Mouse (Mus musculus): ENCODE measurements around the gene Ppm1h. TPM values are rescaled to one million over a fixed set of nuclear protein-coding genes. Genes with fewer than 3 reads are reported as not detected.
A peak's percentile ranks its signal among the peaks of the same experiment; 100 is the strongest.

Gene Ppm1h
- total RNA-seq, 2 experiments from 2014 or later: 1.9 to 3.3 TPM

DNA sequence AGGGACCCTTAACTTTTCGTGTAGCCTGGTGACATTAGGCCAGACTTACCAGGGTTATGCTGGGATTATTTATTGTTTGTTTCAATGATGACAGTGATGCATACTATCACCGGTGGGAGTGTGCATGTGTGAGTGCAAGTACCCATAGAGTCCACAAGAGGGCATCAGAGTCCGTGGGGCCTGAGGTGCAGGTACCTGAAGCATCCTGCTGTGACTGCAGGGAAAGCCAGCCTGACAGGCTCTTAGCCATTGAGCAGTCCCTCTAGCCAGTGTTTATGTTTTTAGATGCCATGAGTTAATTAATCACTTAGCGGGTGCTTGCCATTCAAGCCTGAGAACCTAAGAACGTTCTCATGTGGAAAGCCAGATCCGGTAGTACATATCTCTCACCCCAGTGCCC is 119.4 kb downstream of the Ppm1h start:
- intact Hi-C loops (cut with DNase I; ENCODE audit: low total_unique reads): loop anchor here (10.0 kb wide), 1 partner anchor 243 kb away; no protein-coding TSS in a partner anchor
- DNase-seq: no peak

DNA sequence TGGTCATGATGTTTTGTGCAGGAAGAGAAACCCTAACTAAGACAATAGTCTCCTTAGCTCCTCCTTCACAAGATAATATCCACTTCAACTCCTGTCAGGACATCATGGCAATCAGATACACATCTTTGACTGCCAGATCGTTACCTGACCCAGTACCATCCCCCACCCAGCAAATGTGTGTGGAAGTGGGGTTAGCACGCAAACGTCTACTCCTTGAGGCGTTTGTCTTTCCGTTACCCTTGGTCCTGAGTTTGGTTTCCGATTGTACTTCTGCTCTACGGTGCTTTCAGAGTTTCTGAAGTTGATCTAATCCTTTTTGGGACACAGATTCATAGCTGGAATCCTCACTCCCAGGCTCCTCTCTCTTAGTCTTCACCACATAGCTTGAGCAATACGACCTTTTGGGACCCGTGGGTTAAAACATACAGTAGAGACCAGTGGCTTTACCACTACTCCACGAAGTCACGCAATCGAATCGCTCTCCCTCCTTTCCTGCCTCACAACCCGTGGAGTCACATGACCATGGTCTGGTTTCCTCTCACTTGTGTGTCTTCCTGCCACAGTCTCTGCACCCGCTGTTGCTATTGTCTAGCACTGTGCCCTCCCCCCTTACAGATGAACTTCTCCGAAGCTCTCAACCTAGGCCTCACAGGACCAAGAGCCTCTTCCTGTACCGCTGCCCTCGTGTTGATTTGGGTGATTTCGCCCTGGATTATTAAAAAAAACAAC is 121.6 kb downstream of the Ppm1h start:
- no peak for DNase-seq
- intact Hi-C loops (cut with DNase I; ENCODE audit: low total_unique reads): loop anchor here (10.0 kb wide), 1 partner anchor 295 kb away; no protein-coding TSS in a partner anchor

DNA sequence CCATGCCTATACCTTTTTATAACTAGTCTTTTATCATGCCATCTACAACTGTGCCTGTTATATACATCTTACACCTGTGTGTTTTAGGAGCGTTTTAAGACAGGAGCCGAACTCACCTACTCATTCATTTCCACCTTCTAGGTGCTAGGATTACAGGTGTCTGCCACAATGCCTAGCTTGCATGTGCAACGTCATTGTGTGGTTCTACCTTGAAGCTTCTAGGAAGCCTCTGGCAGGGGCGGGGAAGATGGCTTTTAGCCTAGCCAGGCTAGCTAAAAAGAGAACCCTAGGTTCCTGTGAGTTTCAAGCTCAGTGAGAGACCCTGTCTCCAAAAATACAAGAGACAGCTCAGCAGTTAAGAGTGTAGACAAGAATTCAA is 122.2 kb downstream of the Ppm1h start:
- intact Hi-C loops (cut with DNase I; ENCODE audit: low total_unique reads): loop anchor here (10.0 kb wide), 1 partner anchor 294 kb away; no protein-coding TSS in a partner anchor

DNA sequence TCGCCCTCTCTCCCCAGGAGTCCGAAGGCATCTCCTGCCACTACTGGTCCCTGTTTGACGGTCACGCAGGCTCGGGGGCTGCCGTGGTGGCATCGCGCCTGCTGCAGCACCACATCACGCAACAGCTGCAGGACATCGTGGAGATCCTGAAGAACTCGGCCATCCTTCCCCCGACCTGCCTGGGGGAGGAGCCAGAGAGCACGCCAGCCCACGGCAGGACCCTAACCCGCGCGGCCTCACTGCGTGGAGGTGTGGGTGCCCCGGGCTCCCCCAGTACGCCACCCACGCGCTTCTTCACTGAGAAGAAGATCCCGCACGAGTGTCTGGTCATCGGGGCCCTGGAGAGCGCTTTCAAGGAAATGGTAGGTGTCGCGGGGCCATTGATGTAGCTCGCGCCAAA is 123.7 kb downstream of the Ppm1h start:
- intact Hi-C loops (cut with DNase I; ENCODE audit: low total_unique reads): loop anchor here (10.0 kb wide), 1 partner anchor 293 kb away; no protein-coding TSS in a partner anchor
- no peak for DNase-seq

More for the DNA sequence above, 122.2 kb downstream of the Ppm1h start:
- no peak for DNase-seq

DNA sequence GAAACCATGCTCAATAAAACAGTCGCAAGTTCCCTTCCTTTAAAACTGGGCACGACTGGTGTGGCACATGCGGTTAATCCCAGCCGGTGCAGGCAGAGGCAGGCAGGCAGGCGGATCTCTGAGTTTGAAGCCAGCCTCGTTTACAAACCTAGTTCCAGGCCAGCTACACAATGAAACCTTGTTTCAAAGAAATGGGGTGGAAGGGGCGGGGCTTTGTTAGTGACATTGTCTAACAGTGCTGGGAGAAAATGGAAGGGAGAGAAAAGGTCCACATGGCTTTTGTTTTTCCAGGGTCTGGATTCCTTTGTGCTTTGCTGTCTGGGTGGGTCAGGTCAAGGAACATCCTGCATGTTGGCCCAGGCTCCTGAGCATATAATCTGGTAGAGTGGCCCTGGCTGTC is 124.3 kb downstream of the Ppm1h start:
- intact Hi-C loops (cut with DNase I; ENCODE audit: low total_unique reads): loop anchor here (10.0 kb wide), 1 partner anchor 292 kb away; no protein-coding TSS in a partner anchor
- no peak for DNase-seq

DNA sequence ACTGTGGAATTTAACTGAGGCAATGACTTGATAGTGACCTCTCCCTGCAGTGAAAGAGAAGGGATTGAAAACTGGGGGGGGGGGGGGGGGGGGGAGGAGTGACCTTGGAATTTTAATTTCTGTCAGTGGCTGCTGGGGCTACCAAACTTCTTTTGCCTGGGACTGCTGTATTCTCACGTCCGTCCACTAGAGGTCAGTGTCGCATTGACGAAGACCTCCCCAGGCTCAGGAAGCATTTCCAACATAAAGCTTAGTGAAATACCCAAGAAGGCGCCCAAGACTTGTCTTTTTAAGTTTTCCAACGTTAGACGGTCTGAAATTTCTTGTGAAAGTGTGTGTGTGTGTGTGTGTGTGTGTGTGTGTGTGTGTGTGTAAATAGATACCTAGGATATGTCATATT is 125.3 kb downstream of the Ppm1h start:
- intact Hi-C loops (cut with DNase I; ENCODE audit: low total_unique reads): loop anchor here (10.0 kb wide), 1 partner anchor 291 kb away; no protein-coding TSS in a partner anchor

DNA sequence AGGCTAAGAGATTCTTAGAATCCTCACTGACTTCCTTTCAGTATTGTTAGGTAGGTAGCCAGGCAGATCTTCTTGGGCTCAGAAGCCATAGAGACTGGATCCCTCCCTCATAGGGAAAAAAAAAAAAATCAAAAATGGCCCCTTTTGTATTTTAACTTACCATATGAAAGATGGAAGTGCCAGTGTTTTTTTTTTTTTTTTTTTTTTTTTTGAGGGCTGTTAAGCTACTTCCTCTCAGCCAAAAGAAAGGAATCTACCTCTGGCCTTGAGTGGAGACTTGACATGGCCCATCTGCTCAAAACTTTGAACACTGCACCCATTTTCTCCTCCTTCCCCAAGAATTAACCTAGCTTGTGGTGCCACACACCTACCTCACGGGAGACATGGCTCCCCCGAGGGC is 127.3 kb downstream of the Ppm1h start:
- intact Hi-C loops (cut with DNase I; ENCODE audit: low total_unique reads): loop anchor here (5.0 to 10.0 kb wide), 3 partner anchors 181 to 289 kb away; no protein-coding TSS in a partner anchor
- DNase-seq: no peak

More for the DNA sequence above, 125.3 kb downstream of the Ppm1h start:
- peak; percentile 72 for DNase-seq

DNA sequence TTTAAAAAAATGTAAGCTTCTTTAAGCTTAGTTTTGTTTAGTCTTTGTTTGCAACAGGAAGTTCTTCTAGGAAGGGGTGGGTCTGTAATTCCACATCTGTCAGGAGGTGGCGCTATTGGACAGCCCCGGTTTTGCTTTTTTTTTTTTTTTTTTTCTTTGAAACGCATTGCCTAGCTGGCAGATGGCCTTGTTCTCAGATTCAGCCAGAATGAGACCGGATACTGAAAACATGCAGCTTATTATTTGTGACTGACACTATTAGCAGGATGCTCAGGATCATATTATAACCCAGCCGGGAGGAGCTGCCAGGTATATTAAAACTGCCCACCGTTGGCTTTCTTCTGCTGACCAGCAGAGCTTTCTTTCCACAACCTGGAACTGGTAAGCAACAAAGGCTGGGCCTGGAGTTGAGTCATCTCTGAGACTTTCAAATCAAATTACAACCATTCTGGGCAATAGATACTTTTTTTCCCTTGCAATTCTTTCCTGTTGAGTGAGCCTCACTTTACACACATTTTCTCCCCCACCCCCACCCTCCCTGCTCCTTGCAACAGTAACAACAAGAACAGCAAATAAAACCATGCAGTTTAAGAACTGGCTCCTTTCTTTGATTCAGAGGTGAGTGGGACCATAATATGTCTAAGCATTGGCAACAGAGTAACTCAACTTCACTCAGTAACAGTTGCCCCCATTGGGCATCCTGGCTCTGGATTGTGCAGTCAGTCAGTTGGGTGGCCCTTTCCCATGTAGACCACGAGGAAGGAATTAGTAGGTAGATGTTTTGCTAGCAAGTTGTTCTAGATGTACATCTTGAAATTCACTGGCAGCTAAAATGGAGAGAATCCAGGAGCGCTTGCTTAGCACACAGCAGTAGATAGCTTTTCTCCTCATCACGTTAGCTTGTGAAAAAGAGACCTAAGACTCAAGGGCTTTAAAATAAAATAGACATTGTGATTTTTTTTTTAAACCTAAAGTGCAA is 128.9 kb downstream of the Ppm1h start:
- intact Hi-C loops (cut with DNase I; ENCODE audit: low total_unique reads): loop anchor here (5.0 to 10.0 kb wide), 3 partner anchors 180 to 287 kb away; no protein-coding TSS in a partner anchor
- peak; percentile 75 for DNase-seq

DNA sequence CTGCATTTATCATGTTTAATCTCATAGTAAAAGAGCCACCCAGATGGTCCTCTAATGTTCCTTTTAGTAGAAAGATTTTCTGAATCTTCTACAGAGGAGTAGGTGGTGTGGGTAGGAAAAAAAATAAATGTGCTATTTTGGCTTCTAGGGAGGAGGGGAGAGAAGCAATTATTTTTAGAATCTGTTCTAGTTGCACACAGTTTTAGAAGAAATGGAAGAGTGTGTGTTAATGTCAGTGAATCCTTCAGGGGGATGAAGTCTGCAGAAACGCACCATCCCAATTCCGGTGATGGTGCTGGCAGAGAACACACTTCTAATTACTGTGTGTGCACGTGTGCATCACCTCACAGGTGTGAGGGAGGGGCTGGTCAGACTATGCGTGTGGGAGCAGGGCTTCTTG is 129.6 kb downstream of the Ppm1h start:
- DNase-seq: no peak
- intact Hi-C loops (cut with DNase I; ENCODE audit: low total_unique reads): loop anchor here (5.0 to 10.0 kb wide), 3 partner anchors 179 to 287 kb away; no protein-coding TSS in a partner anchor

DNA sequence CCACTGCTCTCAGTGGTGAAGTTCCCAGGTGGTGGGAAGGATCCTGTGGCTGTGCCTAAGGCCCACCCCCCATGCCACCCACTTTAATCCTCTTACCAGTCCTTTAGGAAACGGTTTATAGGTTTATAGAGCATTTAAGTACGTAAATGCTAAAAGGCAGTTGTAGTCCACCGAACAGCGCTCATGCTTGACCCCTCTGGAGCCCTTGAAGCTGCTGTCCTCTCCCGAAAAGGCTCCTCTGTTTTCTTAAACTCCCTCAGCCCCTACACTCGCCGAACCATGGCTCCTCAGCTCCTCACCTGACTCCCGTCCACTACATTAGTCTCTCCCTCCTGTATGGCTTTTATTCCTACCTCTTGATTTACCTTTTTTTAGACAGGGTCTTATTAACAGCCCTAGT is 131.3 kb downstream of the Ppm1h start:
- intact Hi-C loops (cut with DNase I; ENCODE audit: low total_unique reads): loop anchor here (5.0 to 10.0 kb wide), 4 partner anchors 92 to 285 kb away; no protein-coding TSS in a partner anchor
- no peak for DNase-seq

DNA sequence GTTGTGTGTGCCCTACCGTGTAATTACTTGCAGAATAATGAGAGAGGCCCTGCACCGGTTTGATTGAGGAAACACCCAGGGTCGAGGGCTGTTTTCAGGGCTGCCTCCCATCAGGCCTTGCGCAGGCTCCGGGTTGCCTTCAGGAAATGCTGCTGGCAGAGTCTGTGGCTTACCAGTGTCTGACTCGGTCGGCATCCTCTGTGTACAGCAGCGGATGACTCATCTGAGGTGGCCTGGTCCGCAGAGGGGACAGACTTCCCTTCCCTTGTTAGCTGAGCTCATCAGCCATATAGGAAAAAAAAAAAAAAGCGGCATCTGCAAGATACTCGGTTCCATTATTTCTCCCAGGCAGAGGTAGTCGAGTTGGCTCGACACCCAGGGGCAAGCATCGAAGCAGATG is 136.5 kb downstream of the Ppm1h start:
- DNase-seq: peak; percentile 65
- intact Hi-C loops (cut with DNase I; ENCODE audit: low total_unique reads): no loop called here

DNA sequence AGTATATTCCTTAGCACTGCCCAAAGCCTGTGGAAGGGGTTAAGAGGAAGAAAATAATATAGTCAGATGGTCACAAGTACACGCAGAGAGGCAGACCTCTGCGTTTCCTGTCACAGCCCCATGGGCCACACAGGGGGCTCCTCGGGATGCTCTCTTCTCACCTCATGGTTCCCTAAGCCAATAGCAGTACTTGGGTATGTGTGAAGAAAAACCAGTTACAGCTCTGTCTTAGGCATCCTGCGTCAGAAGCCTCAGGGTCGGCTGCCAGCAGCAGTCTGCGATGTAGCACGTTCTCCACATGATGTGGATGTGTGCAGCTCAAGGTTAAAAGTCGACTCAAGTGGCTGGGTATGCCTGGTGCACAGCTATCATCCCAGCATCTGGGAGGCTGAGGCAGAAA is 139.2 kb downstream of the Ppm1h start:
- intact Hi-C loops (cut with DNase I; ENCODE audit: low total_unique reads): no loop called here
- DNase-seq: no peak

DNA sequence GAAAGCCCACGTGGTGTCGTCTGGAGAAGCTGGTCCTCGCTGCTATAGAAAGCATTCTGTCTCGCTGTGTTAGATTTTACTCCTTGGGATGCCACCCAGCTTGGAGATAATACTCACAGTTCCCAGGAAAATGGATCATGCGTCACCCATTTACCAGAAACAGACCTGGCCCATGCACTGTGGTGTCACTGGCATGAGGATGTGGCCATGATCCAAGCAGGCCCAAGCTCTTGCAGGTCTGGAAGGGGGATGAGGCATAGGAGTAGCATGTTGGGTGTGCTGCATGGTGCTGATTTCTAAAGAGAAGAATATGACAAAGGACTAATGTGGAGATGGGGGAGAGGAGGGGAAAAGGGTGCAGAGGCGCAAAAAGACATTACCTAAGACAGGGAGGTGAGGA is 141.2 kb downstream of the Ppm1h start:
- intact Hi-C loops (cut with DNase I; ENCODE audit: low total_unique reads): loop anchor here (10.0 kb wide), 1 partner anchor 65 kb away; no protein-coding TSS in a partner anchor
- DNase-seq: no peak

DNA sequence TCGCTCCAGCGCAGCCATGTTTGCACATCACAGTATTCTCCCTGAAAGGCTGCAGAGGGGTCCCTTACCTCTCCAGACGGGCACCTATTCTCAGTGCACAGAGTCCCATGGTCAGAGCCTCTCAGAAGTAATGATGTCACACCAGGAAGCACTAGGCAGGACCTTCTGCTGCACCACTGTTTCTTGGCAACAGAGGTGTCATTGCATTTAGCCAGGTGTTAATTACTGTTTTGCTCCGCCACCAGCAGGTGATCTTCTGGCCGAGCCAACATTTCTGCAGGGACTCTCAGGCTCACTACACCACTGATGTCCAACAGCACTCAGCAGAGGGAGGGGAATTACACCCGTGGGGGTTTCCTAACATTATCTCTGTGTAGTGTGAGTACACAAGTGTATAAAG is 143.0 kb downstream of the Ppm1h start:
- intact Hi-C loops (cut with DNase I; ENCODE audit: low total_unique reads): loop anchor here (10.0 kb wide), 1 partner anchor 63 kb away; no protein-coding TSS in a partner anchor
- DNase-seq: no peak

DNA sequence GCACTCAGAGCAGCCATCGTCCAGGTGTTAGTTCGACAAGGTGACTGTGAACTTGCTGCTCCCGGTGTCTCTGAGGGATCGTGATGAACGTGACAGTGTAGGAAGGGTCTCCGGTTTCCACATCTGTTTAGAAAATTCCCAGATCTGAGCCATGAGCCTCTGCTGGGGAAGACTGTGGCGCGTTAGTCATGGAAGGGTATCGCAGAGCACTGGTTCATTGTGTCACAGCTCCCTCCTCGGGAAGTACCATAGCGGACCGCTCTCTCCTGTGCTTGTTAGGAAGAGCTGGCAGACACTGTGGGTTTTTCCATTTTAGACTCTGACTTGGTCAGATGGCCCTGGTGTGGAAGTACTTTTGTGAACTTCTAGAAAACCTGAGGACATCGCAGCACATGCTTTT is 145.1 kb downstream of the Ppm1h start:
- DNase-seq: no peak
- intact Hi-C loops (cut with DNase I; ENCODE audit: low total_unique reads): loop anchor here (10.0 kb wide), 1 partner anchor 61 kb away; no protein-coding TSS in a partner anchor

DNA sequence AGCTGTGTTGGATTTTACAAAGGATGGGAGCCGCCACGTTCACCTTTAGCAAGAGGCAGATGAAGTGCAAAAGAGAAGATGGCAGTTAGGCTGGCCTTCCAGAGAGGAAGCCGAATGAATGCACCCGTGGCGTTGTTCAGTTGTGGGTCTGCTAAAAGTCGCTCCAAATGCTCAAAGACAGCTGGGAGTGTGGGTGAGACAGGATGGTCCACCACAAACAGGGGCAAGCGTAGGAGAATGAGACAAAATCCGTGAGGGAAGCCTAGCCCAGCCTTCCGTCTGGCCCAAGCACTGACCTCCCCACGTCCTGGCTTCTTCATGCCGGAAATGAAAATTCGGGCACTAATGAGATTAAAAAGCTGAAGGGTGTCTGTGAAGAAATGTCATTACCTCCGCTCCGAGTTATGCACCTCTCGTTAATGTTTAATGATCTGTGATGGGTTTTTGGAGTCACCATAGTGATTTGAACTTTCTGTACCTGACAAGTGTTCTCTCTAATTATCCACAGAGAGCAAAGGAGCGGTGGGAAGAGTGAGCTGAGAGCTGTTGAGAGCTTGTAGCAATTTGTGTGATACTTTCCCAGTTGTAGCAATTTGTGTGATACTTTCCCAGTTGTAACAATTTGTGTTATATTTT is 148.3 kb downstream of the Ppm1h start:
- intact Hi-C loops (cut with DNase I; ENCODE audit: low total_unique reads): loop anchor here (10.0 kb wide), 1 partner anchor 58 kb away; no protein-coding TSS in a partner anchor
- no peak for DNase-seq

DNA sequence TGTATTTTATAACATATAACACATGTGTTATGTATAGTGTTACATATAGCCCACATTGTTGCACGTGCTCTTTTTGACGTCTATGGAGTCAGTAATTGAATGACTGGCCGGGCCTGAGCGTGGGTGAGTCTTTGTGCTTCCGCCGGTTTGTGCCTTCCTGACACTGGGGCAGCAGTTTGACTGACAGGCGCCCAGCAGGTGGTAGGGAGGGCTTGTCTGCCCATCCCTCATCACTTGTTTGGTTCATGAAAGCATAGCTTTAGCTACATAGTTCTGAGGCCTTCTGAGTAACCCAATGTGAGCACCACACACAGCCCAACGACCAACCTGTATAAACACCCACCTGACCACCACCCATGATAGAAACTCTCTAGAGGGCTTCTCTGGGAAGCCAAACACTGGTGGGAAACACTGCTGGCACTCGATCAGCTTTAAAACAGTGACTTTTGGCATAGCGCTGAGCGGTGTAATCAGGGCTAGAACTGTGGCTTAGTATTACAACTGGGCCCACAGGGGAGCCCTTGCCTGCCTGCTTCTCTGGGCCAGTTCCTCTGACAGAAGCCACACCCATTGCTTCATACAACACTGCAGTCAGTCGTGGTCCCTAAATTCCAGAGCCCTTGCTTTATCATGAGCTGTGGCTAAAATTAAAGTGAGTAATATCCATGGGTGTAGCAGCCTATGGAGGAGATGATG is 149.3 kb downstream of the Ppm1h start:
- DNase-seq: no peak
- intact Hi-C loops (cut with DNase I; ENCODE audit: low total_unique reads): loop anchor here (10.0 kb wide), 1 partner anchor 57 kb away; no protein-coding TSS in a partner anchor

DNA sequence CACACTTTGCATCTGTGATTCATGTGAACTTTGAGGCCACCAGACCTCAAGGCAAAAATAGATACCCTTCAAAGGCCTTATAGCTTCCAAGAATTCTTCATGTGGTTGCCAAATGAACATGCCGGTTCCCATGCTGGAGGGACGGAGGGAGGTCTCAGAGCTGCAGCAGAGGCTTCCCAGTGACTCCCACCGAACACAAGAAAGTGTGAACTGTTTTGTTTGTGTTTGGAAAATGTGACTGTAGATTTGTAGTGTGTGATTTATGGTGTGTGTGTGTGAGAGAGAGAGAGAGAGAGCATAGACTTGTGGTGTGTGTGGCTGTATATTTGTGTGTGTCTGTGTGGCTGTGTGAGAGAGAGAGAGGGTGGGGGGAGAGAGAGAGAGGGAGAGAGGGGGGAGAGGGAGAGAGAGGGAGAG is 151.2 kb downstream of the Ppm1h start:
- DNase-seq: no peak
- intact Hi-C loops (cut with DNase I; ENCODE audit: low total_unique reads): loop anchor here (10.0 kb wide), 1 partner anchor 55 kb away; no protein-coding TSS in a partner anchor

All from gastrocnemius, postnatal 14 days (tissue).